Mouse (Mus musculus) testis, adult 2 months (tissue): ENCODE measurements around the gene Tbxas1.

Experiments used
- CTCF ChIP-seq: fragments of 200-500 bp; IDR thresholded peaks from 2 replicates; pipeline ENCODE4 v1.5.1; 2012; ENCODE audit warnings: low read depth, mild to moderate bottlenecking, inconsistent platforms, low read length, moderate library complexity; ENCODE audit not compliant: control insufficient read depth, insufficient read depth, insufficient replicate concordance
- POLR2A ChIP-seq: fragments of 200-500 bp; IDR thresholded peaks from 2 replicates; pipeline ENCODE4 v1.6.1; 2012; ENCODE audit warnings: low read depth, mild to moderate bottlenecking, inconsistent platforms, low read length, moderate library complexity; ENCODE audit not compliant: control insufficient read depth

GRCm38 (mm10) chr6:39005945-39006572 is 130.9 kb downstream of the Tbxas1 start:
- TF ChIP-seq CTCF (no peak), POLR2A (no peak)
